Mouse (Mus musculus) embryo, embryonic 10 days (tissue): ENCODE data around the gene Gda.

Experiments
- DNase-seq: peaks from one replicate; pipeline ENCODE4 v3.0.0-alpha.2; 2015; ENCODE audit warnings: low spot score

The Gda gene

DNA sequence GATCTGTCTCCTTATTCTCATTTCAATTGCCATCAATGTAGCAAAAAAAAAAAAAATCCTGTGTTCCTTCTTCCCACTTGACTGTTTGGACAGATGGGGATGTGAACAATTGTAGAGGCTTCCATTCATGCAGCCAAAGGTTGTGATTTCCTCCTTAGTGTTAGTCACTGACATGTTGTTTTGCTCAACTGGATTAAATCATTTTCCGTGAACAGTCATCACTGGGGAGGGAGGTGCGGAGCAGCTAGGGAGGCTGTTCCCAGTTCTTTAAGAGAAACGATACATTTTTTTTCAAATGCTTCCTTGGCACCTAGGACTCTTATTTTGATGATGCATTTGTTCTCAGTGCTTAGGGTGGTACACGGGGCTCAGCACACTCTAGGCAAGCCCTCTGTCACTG is 15.8 kb downstream of the Gda start:
- no peak for DNase-seq

DNA sequence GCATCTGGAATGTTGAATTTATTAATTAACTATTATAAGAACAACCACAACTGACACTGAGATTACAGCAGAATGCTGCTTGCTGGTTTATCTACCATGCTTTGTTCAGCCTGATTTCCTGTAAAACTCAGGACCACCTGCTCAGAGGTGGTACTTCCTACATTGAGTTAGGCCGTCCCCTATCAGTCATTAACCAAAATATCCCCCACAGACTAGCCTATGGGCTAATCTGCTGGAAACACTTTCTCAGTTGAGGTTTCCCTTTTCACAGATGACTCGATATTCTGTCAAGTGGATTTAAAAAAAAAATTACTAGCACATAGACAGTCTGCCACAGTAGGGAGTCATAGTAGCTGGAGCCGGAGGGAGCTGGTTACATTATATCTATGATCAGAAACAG is 31.5 kb downstream of the Gda start:
- DNase-seq: no peak

DNA sequence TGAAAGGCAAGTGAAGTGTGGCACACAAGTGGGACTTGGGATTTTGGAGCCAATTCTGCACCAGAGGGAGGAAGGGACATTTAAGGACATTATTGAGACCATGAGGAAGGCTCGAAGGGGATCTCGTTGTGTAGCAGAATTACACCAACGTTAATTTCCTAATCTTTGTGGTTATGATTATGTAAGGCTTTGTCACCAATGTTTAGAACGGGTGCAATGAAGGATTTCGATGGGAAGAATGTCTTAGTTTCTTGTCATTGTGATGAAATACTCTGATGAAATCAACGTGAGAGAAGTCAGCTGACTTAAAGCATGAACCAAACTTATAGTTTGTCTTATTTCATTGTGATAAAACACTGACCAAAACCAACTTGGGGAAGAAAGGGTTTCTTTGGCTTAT is 32.4 kb downstream of the Gda start:
- DNase-seq: no peak

DNA sequence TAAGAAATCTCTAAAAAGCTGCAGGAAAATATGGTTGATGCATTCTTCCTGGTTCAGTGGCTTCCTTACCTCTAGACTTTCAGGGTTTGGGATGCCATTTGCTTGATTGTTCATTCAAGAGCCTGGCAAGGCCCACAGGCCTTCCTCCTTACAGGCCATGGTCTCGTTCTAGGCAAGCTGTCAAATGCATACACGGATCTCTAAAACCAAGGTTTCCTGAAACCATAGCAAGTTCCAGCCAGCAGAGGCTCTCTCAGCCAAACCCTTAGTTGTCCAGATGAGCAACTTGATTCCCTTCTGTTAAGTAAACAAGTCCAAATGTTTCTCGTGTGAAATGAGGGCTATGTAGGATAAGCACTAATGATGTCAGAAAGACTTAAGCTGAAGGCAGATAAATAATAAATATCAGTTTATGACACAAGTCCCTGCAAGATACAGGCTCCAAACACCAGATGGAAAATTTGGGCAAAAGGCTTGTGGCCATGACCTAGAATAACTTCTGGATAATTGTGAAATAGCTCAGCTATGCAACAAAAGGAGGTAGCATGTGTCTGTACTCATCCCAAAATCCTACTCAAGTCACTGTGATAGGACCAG is 34.0 kb downstream of the Gda start:
- DNase-seq: no peak

DNA sequence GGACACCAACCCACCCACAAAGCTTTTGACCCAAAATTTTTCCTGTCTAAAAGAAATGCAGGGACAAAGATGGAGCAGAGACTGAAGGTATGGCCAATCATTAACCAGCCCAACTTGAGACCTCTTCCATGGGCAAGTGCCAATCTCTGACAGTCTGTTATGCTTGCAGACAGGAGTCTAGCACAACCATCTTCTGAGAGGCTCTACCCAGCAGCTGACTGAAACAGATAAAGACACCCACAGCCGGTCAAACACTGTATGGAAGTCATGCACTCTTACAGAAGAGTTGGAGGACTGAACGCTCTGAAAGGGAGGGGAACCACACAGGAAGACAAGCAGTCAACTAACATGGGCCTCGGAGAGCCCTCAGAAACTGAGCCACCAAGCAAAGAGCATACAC is 36.7 kb downstream of the Gda start:
- DNase-seq: no peak

DNA sequence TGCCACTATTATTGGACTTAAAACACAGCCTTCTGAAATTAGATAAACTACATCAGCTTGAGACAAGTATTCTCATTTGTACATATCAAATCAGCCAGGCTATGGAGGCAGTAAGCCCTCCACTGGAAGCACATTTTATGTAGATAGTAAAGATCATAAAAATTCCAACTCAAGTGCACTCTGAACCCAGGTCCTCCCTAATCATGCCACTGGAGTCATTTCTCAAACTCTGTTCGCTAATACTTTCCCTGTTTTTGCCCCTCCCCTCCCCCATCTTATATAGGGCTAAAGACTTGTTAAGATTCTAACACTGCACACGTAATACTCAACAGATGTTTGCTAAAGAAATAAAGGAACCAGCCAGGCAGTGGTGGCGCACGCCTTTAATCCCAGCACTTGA is 39.9 kb downstream of the Gda start:
- DNase-seq: no peak

DNA sequence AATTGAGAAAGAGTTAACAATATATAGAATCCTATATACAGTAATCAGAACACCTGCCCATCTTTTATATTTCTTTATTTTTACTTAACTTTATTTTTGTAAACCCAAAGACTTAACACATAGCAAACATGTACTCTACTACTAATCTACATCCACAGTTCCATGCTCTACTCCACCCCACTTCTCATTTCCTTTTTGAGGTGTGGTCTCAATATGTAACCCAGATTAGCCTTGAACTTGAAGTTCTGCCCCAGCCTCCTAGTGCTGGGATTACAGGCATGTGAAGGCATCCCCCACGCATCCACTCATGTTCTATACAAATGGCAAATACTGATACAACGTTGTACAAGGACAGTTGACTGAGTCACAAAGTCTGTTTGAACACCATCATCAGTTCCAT is 40.4 kb downstream of the Gda start:
- no peak for DNase-seq

DNA sequence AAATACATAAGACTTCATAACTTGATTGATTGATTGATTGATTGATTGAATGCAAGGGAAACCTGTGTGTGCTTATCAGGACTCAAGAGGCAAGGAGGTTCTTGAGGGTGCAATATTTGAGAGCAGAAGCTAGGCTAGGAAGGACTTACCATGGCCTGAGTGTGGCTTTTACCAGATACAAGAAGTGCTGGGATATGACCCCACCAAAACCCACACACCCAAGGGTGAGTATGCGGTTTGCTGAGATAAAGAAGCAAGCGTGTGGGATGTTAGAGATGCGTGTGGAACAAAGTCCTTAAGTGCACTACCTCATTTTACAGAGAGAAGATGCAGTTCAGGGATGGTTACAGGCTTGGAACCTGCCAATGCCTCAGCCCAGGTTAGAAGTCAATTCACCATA is 41.0 kb downstream of the Gda start:
- no peak for DNase-seq

DNA sequence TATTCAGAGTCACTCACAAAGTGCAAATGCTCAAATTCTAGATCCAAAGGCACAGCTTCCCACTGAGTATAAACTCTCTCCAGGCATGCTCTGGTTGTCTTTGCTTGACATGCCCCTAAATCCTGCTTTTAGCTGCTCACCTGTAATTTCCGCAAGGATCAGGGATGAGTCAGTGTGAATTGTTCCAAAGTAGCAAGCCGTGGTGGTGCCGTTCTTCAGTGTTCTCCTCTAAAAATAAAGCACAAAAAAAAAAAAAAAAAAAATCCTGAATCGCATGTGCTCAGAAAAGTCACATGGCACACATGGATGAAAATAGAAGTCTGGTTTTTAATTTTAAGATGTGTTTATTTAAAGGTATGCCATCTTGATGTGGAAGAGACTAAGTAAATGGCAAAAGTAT is 47.9 kb downstream of the Gda start:
- DNase-seq: no peak

DNA sequence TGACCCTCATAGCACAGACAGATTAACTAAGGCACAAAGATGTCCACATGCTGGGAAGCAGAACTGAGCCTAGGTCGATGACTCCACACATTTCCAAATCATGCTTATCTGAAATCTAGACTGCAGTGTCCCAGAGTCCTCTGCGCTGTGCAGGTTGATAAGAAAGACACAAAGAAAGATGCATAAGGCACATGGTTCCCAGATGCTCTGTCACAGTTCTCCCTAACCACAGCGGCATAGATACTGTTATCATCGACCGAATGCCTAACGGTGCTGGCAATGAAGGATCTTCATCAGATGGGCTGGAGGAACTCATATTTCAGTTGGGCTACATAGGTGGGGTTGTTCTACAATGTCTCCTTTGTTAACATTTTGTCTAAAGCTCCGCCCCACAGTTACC is 49.5 kb downstream of the Gda start:
- DNase-seq: no peak

DNA sequence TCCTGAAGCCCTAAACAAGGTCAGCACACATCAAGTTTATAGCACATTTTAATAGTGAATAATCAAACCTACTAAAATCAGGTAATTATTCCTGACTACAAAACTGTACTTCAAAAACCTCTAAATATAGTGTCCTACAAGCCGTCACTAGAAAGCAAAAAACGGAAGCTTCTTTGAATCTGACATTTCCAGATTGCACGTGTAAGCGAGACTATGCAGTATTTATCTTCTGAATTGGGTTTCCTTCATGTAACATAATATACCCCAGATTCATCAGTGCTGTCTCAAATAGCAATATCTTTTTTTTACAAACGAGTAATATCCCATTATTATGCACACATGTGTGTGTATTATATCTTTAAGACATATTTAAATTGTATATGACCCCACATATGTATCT is 54.8 kb downstream of the Gda start:
- no peak for DNase-seq

DNA sequence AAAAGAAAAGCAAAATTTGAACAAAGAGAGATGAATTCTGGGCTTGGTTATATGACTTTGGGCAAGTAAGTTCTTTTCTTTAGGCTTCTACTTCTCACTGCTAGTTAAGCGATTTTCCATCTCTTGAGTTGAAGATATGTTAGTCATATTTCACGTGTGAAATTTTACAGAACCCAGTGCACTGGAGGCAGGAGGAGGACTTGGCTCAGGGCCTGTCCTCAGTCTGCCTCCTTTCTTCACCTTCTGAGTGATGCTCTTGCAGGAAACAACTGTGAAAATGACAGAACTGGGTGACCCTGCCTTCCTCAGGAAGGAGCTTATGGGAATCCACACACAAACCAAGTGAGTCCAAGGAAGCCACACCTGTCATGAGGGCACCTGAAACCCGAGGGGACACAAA is 57.9 kb downstream of the Gda start:
- no peak for DNase-seq

DNA sequence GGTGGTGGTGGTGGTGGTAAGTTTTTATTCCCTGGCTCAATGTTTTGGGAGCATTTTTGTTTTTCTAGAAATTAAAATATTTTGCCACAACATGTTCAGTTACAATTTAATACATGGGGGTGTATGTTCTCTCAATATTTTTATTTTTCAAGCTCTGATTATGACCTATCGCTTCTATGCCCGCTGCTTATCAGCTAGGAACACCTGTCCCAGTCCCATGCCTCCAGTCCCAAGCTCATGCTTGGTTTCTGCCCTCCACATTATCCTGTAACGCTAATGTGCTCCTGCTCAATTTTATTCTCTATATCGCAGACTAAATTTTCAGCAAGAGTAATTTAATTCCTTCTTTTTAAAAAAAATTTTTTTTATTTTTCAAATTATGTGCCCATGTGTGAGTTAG is 64.1 kb downstream of the Gda start:
- no peak for DNase-seq

DNA sequence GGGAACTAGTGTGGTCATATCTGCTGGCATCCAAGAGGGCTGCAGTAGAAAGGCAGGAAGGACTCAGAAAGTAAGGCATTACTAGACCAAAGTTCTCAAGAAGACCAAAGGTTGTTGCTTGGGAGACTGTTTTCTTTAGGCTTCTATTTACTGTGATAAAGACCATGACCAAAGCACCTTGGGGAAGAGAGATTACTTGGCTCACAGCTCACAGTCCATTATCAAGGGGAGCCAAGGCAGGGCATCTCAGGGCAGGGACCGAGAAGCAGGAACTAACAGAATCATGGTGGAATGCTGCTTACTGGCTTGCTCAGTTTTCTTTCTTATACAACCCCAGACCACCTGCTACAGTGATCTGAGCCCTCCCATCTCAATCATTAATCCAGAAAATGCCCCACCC is 65.9 kb downstream of the Gda start:
- no peak for DNase-seq

DNA sequence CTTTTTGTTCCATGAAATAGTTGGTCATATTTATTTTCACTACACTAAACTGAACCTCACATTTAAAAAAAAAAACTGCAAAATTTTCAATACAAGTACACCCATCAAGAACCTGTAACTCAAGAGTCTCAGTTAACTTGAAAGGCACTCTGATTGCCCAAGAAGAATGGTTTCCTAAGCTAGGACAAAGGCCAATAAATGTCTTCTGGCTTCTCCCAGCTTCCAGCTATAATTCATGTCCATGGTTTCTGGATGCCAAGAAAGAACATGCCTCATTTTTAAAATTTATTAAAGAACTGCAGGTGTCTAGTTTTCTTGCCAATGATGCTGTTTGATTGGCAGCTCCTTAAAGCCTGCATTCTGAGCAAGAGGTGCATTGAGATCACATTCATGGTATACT is 75.3 kb downstream of the Gda start:
- no peak for DNase-seq

DNA sequence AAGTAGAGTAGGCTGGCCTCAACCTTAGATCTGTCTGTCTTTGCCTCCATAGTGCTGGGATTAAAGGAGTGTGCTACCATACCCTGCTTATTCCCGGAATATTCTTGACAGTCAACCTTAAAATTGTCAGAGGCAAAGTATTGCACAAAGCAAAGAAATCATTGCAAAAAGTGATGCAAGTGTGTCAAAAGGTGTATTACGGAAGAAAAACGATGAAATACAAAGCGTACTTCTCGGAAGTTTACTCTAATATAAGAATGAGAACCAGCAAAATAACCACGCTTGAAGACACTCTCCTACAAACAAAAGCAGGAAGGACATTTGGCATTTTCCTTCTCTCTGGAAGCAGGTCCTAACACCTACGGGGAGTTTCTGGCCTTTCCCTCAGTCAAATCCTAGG is 76.9 kb downstream of the Gda start:
- no peak for DNase-seq

DNA sequence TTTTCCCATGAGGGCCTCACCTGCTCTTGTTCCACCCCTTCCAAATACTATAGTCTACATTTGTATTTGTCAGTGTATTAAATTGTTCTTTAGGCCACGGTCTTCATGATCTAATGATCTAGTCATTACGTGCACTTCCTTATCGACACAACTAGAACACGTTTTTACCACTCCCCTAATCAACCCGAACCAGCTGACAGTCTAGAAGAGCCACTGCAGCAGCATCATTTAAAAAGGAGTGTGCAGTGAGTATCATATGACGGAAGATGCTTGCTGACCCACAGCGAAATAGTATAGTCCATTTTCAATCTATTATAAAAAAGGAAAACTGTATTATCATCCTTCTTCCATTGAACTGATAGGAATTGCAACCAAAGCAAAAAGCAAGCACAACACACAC is 82.3 kb downstream of the Gda start:
- DNase-seq: no peak

DNA sequence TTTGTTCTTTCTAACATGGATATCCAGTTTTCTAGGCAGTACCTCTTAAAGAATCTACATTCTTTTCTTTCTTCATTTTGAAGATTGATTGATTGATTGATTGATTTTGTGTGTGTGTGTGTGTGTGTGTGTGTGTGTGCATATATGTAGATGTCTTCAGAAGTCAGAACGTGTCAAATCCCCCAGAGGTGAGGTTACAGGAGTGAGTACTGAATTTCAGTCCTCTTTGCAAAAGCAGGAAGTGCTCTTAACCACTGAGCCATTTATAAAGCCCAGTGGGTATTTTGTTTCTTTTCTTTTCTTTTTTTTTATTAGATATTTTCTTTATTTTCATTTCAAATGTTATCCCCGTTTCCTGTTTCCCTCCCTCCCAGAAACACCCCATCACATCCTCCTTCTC is 86.4 kb downstream of the Gda start:
- no peak for DNase-seq

DNA sequence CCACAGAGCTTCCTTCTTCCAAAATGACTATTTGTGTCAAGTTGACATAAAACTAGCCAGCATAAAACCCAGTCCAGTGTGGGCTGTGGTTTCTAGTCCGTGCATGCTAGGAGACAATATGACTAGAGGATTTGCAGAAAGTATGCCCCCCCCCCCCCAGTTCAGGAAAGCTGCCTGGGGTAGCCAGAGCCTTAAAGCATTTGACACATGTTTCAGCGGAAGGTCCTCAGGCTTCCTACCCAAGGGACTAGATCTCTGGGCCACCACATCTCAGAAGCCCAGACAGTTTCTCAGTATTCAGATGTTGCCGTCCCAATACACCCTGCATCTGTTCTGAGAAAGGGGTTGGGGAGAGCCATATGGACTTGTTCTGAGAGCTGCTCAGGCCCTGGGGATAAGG is 89.0 kb downstream of the Gda start:
- DNase-seq: no peak

DNA sequence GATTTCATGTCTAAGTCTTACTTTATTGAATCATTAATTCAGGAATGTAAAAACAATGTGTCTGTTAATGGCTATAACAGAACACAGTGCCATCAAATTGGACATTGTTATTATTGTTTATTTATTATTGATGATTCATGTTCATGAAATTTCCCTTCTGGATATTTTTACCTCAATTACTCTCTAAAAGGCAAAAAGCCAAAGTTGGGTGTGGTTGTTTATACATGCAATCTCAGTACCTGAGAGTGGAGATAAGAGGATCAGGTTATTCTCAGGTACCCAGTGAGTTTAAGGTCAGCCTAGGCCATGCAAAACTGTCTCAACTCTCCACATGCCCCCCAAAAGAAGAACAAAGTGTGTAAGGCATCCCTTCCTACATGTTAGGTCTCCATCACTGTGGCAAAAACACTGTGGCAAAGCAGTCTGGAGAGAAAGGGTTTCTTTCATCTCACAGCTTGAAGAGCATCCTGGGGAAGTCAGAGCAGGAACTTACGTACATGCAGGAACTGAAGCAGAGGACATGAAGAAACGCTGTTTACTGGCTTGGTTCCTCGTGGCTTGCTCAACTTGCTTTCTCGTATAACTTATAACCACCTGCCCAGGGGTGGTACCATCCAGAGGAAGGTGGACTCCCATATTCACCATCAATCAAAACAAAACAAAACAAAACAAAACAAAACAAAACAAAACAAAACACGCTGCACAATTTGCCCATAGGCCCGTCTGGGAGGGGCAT is 89.6 kb downstream of the Gda start:
- DNase-seq: no peak

DNA sequence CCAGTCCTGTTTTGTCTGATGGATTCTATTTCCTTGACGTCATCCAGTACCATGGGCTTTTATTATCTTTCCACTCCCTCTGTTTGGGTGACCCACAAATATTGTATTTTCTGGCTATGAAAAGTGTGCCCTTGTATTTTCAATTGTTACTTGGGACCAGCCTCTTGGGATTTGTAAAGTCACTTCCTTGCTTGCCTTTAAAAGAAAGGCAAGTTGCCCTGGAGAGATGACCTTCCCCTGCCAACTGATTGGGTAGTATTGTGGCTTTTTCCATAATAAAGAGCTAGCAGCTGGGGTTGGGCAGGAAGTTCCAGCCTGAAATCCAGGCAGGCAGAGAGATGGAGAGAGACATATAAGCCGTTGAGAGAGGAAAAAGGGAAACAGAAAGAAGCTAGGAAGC is 91.5 kb downstream of the Gda start:
- no peak for DNase-seq

DNA sequence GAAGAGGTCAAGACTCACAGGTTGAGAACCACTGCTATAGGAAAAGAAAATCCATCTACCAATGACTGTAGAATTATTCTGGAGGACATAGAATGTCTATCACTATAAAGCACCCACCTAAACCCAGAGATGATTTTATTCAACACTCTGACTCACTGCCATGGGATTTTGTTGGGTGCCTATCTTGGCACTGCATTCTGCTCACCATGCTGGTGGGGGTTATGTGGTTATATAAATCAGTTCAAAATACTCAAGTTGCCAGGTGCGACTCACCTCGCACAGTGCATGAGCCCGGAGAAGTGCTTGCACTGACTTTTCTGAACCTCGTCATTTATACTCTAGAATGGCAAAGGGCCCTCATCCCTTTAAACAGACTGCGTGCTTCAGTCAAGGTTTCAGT is 94.0 kb downstream of the Gda start:
- DNase-seq: no peak

DNA sequence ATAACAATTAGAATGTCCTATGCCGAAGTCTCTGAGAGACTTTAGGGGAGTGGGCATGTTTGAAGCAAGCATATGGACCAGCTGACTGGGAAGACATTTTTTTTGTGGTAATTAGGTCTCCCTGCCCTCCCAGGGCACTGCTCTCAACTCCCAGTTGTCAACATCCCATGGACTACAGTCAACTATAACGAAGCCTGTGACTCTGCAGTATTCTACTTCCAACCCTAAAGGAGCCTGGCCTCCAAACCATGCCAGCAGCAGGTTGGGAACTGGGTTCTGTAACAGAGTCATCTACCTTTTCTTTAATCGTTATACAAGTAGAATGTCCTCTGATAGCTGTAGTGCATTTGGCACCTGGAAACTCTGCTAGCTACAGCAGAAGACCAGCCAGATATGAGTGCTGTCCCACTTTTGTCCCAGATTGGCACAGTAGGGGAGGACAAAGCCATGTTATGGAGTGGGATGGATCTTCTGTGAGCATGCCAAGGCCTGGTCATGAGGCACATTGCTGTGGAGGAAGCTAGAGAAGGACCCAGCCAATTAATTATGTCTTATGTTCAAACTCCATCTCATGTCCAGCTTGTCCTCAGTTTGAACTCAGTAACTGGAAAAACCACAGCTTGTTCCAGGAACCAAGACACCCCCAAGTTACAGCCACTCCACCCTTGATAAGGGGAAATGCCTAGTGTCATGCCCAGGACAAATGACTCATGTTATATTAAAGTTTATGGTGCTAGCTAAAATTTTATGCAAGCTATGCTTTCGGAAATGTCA is 96.6 kb downstream of the Gda start:
- no peak for DNase-seq
